Mouse (Mus musculus) olfactory bulb, adult 2 months (tissue): ENCODE results near the gene Ube2l3. TPM values are rescaled to one million over a fixed set of nuclear protein-coding genes. Genes with fewer than 3 reads are reported as not detected.

ENCODE experiments used
- H3K27ac ChIP-seq: fragments of 200-500 bp; 2 replicates; pipeline ENCODE4 v1.5.1; 2012; ENCODE audit warnings: low read depth, low read length; ENCODE audit not compliant: insufficient read depth
- H3K4me1 ChIP-seq: fragments of 200-500 bp; 2 replicates; pipeline ENCODE4 v1.6.1; 2012; ENCODE audit warnings: low read length; ENCODE audit not compliant: control insufficient read depth, insufficient read depth
- H3K4me3 ChIP-seq: fragments of 200-500 bp; 2 replicates; pipeline ENCODE4 v1.5.1; 2012; ENCODE audit warnings: mild to moderate bottlenecking, low read depth, low read length, moderate library complexity; ENCODE audit not compliant: insufficient read depth
- CTCF ChIP-seq: fragments of 200-500 bp; IDR thresholded peaks from 2 replicates; pipeline ENCODE4 v1.5.1; 2012; ENCODE audit warnings: low read depth, mild to moderate bottlenecking, low read length, moderate library complexity; ENCODE audit not compliant: insufficient read depth
- POLR2A ChIP-seq: fragments of 200-500 bp; IDR thresholded peaks from 2 replicates; pipeline ENCODE4 v1.6.1; 2012; ENCODE audit warnings: mild to moderate bottlenecking, low read depth, low read length, moderate library complexity; ENCODE audit not compliant: insufficient read depth
- WGBS: fragments of 180-500 bp; shearing (Covaris S2); methylation state at CpG from one replicate; pipeline ENCODE4 v1.1.7; 2018; 5-methylcytosine and 5-hydroxymethylcytosine counted together
- polyA plus RNA-seq: library from polyadenylated mRNA; stranded (reverse); fragments of >200 nt; gene quantifications from 2 replicates; pipeline ENCODE4 v1.2.4, GENCODE M21; 2012; ENCODE audit warnings: low replicate concordance; ENCODE audit not compliant: missing spikeins, insufficient read depth, insufficient read length

The Ube2l3 gene
- polyA plus RNA-seq, 1 experiment: not detected

- 83% methylated on average over 5 of the region's 5 CpGs for WGBS
- no peak overlapping the region for H3K4me3 ChIP-seq
- TF ChIP-seq POLR2A (no peak), CTCF (no peak)
- H3K4me1 ChIP-seq: no peaks in the 10 kb centered on the region
- H3K27ac ChIP-seq: no peak overlapping the region
Observed at GRCm38 (mm10) chr16:17117309-17117799, 85.1 kb downstream of the Ube2l3 start.

- peak within 1 kb of the TSS; percentile 83 for H3K4me3 ChIP-seq
- no peaks in the 10 kb centered on the region; the same call in 1 of the 2 replicates for H3K4me1 ChIP-seq
- 0 out of 2 replicates have a peak within 1 kb of the TSS, but pooled peaks have one; percentile 14 for H3K27ac ChIP-seq
- TF ChIP-seq CTCF (no peak), POLR2A (peak; percentile 62)
- 8% methylated on average over 38 of the region's 38 CpGs for WGBS
Observed at GRCm38 (mm10) chr16:17110771-17111743, 91.4 kb downstream of the Ube2l3 start, which contains the start of gene Ppil2. Ppil2 (minus strand) TSS chr16:17111257.

- TF ChIP-seq POLR2A: no peak
- no peak for TF ChIP-seq CTCF
- Histone ChIP-seq H3K4me1 (peaks cover 4% of the 10 kb centered on the region; the same call in 1 of the 2 replicates), H3K4me3 (no peak overlapping the region), H3K27ac (no peak overlapping the region)
- WGBS: 66% methylated on average over 4 of the region's 4 CpGs
Observed at GRCm38 (mm10) chr16:17104600-17104999, 97.8 kb downstream of the Ube2l3 start.

GRCm38 (mm10) chr16:17102630-17103220 is 99.7 kb downstream of the Ube2l3 start:
- no peak overlapping the region for H3K4me3 ChIP-seq
- no peak for TF ChIP-seq CTCF
- no peak for TF ChIP-seq POLR2A
- H3K4me1 ChIP-seq: peaks cover 4% of the 10 kb centered on the region; the same call in 1 of the 2 replicates
- no peak overlapping the region for H3K27ac ChIP-seq
- 26% methylated on average over 7 of the region's 7 CpGs for WGBS

Other genes starting within 250 kb of the Ube2l3 start
- gene Mapk1, start 219.3 kb downstream of the Ube2l3 start, polyA plus RNA-seq: 179 and 489 TPM in 2 replicates
- not detected in 2 replicates for gene Ypel1, start 133.0 kb downstream of the Ube2l3 start, polyA plus RNA-seq
- not detected in 2 replicates for gene Ppil2, start 91.4 kb downstream of the Ube2l3 start, polyA plus RNA-seq
- gene 2610318N02Rik, start 77.5 kb downstream of the Ube2l3 start, polyA plus RNA-seq: not detected in 2 replicates
- not detected in 2 replicates for gene Sdf2l1, start 70.3 kb downstream of the Ube2l3 start, polyA plus RNA-seq
- not detected in 2 replicates for gene Ydjc, start 58.0 kb downstream of the Ube2l3 start, polyA plus RNA-seq
- gene Ccdc116, start 55.4 kb downstream of the Ube2l3 start, polyA plus RNA-seq: not detected in 2 replicates
- not detected in 2 replicates for gene Rimbp3, start 6.0 kb upstream of the Ube2l3 start, polyA plus RNA-seq
- gene Hic2, start 30.9 kb upstream of the Ube2l3 start, polyA plus RNA-seq: not detected in 2 replicates
- not detected in 2 replicates for gene Tmem191c, start 73.4 kb upstream of the Ube2l3 start, polyA plus RNA-seq
- gene Serpind1, start 128.7 kb upstream of the Ube2l3 start, polyA plus RNA-seq: not detected in 2 replicates
- gene Snap29, start 203.3 kb upstream of the Ube2l3 start, polyA plus RNA-seq: not detected in 2 replicates
- 511 TPM in 1 of 2 replicates, not detected in the other for gene Pi4ka, start 203.7 kb upstream of the Ube2l3 start, polyA plus RNA-seq
- gene Crkl, start 249.3 kb upstream of the Ube2l3 start, polyA plus RNA-seq: not detected in 2 replicates